Mouse (Mus musculus): ENCODE results near the gene Fthl17c. TPM values are rescaled to one million over a fixed set of nuclear protein-coding genes. Genes with fewer than 3 reads are reported as not detected.
"Not testable (repeated sequence)": the region's sequence is repeated elsewhere in the genome, so short reads cannot be mapped to it uniquely, and the experiment has no call there.

Fthl17c gene
- not detected in 2 replicates for polyA plus RNA-seq (2016; fragmentation: Nextera tagmentation; extraction: Ambion mirVana)

DNA sequence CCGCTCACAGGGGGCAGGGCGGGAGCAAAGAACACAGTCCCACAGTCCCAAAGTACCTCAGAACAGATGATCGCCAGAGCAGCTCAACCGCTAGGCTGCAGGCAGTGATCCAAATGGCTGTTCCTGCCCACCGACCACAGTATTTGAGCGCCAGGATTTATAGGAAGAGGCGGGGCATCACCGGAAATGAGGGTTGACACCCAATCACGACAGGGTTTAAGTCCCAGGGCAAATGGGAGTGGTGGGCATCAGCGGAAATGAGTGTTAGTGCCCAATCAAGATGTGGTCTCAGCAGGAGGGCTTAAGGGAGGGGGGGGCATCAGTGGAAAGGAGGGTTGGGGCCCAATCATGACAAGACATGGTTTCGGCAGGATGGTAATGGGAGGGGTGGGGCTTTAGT, at the start of gene Fthl17c:
Fthl17c (minus strand) TSS at position 101 of the 400 bp plus-strand sequence.
- not testable (repeated sequence) for H3K4me2 ChIP-seq (replicated peaks); H3K4me3 ChIP-seq; H3K9me3 ChIP-seq; H3K9ac ChIP-seq; H3K36me3 ChIP-seq; H3K27ac ChIP-seq; H3K4me1 ChIP-seq; ATAC-seq (ENCODE audit: low FRiP score, low read depth); H3K27me3 ChIP-seq (replicated peaks)
- WGBS: no CpG with 5 or more reads among the region's 11 CpGs

DNA sequence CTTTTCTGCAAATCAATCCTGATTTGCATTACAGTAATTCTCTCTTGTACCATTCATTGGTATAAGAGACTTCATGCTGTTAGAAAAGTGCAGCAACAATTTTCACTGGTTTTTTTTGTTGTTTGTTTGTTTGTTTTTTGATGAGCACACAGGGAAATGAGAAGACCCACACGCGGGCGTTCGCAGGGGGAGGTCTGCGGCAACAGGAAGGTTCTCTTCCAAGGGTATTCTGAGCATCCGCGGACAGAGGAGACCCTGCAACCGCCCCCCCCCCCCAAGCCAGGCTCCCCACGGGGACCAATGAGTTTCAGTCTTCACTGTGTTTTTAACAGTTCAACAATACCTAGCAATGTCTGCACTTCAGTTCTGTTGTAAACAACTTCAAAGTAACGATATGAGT, 43.1 kb upstream of the Fthl17c start:
- WGBS: 68% methylated on average over 10 of the region's 10 CpGs
- no peaks in the 10 kb centered on the region for H3K36me3 ChIP-seq
- 0 out of 2 replicates have a peak, but pooled peaks cover 3% of the 10 kb centered on the region for H3K9me3 ChIP-seq
- no peak overlapping the region for H3K9ac ChIP-seq
- no peaks in the 10 kb centered on the region for H3K27me3 ChIP-seq (replicated peaks)
- no peak for ATAC-seq (ENCODE audit: low FRiP score, low read depth)
- no peak overlapping the region for H3K4me2 ChIP-seq (replicated peaks)
- no peaks in the 10 kb centered on the region for H3K4me1 ChIP-seq
- no peak overlapping the region for H3K27ac ChIP-seq
- no peak overlapping the region for H3K4me3 ChIP-seq

DNA sequence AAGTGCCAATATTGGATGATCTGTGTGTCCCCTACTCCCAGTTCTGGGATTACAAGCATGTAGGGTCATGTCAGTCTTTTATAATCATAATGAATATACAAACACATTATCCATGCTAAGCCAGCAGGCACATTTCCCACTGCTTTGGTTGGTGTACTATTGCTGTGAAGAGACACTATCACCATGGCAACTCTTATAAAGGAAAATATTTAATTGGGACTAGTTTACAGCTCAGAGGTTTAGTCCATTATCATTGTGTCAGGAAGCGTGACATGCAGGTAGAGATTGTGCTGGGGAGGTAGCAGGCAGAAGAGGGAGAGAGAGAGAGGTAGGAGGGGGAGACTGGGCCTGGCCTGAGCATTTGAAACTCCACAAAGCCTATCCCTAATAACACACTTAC, 39.7 kb upstream of the Fthl17c start:
- no peak overlapping the region for H3K9ac ChIP-seq
- H3K4me1 ChIP-seq: no peaks in the 10 kb centered on the region
- no peaks in the 10 kb centered on the region for H3K36me3 ChIP-seq
- H3K9me3 ChIP-seq: 0 out of 2 replicates have a peak, but pooled peaks cover 3% of the 10 kb centered on the region
- H3K27ac ChIP-seq: no peak overlapping the region
- no peak overlapping the region for H3K4me2 ChIP-seq (replicated peaks)
- no peak for ATAC-seq (ENCODE audit: low FRiP score, low read depth)
- H3K27me3 ChIP-seq (replicated peaks): no peaks in the 10 kb centered on the region
- WGBS: 61% methylated on average over 1 of the region's 1 CpGs
- no peak overlapping the region for H3K4me3 ChIP-seq

DNA sequence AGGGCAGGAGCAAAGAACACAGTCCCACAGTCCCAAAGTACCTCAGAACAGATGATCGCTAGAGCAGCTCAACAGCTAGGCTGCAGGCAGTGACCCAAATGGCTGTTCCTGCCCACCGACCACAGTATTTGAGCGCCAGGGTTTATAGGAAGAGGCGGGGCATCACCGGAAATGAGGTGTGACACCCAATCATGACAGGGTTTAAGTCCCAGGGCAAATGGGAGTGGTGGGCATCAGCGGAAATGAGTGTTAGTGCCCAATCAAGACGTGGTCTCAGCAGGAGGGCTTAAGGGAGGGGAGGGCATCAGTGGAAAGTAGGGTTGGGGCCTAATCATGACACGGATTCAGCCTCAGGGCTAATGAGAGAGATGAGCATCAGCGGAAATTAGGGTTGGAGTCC, 10.3 kb upstream of the Fthl17c start, which contains the start of gene Fthl17d:
Fthl17d (minus strand) TSS at position 101 of the 400 bp plus-strand sequence.
- not testable (repeated sequence) for H3K36me3 ChIP-seq; H3K4me2 ChIP-seq (replicated peaks); H3K27ac ChIP-seq; H3K9me3 ChIP-seq; H3K27me3 ChIP-seq (replicated peaks); H3K9ac ChIP-seq; ATAC-seq (ENCODE audit: low FRiP score, low read depth); H3K4me3 ChIP-seq; H3K4me1 ChIP-seq
- no CpG with 5 or more reads among the region's 9 CpGs for WGBS

DNA sequence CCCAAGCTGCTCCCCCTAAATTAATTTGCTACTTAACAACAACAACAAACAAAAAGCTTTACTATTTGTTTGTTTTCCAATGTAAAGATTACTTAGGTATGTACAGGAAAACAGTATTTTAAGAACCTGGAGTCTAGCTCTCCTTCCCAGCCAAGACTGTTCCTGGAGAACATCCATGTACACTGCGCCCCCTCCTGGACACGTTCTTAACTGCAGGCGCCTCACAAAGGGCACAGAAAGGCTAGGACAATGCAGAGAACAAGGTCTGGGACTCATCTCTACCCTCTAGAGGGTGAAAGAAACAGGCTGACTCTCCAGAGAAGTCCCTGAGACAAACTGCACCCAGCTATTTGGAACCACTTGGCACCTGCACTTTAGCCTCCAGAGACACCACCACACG, 11.7 kb downstream of the Fthl17c start:
- H3K9me3 ChIP-seq; H3K27me3 ChIP-seq (replicated peaks); ATAC-seq (ENCODE audit: low FRiP score, low read depth); H3K9ac ChIP-seq; H3K4me1 ChIP-seq; H3K4me3 ChIP-seq; H3K27ac ChIP-seq; H3K4me2 ChIP-seq (replicated peaks); H3K36me3 ChIP-seq: not testable (repeated sequence)
- WGBS: 36% methylated on average over 4 of the region's 4 CpGs

DNA sequence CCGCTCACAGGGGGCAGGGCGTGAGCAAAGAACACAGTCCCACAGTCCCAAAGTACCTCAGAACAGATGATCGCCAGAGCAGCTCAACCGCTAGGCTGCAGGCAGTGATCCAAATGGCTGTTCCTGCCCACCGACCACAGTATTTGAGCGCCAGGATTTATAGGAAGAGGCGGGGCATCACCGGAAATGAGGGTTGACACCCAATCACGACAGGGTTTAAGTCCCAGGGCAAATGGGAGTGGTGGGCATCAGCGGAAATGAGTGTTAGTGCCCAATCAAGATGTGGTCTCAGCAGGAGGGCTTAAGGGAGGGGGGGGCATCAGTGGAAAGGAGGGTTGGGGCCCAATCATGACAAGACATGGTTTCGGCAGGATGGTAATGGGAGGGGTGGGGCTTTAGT, 13.5 kb downstream of the Fthl17c start, which contains the start of gene Fthl17b:
Fthl17b (minus strand) TSS at position 101 of the 400 bp plus-strand sequence.
- 96% methylated on average over 5 of the region's 11 CpGs for WGBS
- H3K27me3 ChIP-seq (replicated peaks); H3K27ac ChIP-seq; H3K4me3 ChIP-seq; H3K9ac ChIP-seq; H3K4me1 ChIP-seq; ATAC-seq (ENCODE audit: low FRiP score, low read depth); H3K4me2 ChIP-seq (replicated peaks); H3K9me3 ChIP-seq; H3K36me3 ChIP-seq: not testable (repeated sequence)

DNA sequence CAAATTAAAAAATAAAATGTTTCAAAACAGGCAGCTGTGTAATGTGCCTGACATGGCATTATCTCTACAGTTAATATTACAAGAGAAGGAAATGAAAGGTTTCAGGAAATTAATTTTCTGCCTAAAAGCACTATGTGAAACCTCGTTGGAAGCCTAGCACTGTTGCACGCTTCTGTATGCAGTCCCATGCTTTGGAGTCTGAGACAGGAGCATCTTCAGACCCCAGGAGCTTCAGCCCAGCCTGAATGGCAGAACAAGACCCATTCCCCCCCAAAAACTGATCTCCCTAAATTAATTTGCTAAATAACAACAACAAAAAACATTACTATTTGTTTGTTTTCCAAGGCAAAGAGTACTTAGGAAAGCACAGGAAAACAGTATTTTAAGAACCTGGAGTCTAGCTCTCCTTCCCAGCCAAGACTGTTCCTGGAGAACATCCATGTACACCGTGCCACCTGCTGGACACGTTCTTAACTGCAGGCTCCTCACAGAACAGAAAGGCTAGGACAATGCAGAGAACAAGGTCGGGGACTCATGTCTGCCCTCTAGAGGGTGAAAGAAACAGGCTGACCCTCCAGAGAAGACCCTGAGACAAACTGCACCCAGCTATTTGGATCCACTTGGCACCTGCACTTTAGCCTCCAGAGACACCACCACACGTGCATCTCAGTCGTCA, 28.1 kb downstream of the Fthl17c start:
- ATAC-seq (ENCODE audit: low FRiP score, low read depth): peak; percentile 78; the same call in 1 of the 2 replicates
- not testable (repeated sequence) for H3K27me3 ChIP-seq (replicated peaks); H3K27ac ChIP-seq; H3K4me2 ChIP-seq (replicated peaks); H3K4me1 ChIP-seq; H3K9ac ChIP-seq; H3K4me3 ChIP-seq; H3K36me3 ChIP-seq; H3K9me3 ChIP-seq
- WGBS: 20% methylated on average over 7 of the region's 7 CpGs

DNA sequence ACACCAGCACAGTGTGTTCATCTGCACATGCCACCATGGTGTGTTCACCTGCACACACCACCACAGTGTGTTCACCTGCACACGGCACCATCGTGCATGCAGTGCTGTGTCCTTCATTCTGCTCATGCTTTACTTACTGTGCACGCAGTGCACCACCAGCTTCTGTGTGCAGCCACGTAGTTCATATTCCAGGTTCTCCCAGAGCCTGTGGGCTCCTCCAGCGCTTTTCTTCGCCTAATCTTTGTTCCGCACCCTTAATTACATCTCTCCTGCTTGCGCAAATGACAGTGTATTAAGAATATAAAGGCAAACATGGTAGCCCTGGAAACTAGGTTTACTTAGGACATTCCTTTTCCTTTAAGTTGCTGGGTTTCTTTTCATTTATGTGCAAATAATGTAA, 32.3 kb downstream of the Fthl17c start:
- no peak overlapping the region for H3K4me3 ChIP-seq
- no peak for ATAC-seq (ENCODE audit: low FRiP score, low read depth)

DNA sequence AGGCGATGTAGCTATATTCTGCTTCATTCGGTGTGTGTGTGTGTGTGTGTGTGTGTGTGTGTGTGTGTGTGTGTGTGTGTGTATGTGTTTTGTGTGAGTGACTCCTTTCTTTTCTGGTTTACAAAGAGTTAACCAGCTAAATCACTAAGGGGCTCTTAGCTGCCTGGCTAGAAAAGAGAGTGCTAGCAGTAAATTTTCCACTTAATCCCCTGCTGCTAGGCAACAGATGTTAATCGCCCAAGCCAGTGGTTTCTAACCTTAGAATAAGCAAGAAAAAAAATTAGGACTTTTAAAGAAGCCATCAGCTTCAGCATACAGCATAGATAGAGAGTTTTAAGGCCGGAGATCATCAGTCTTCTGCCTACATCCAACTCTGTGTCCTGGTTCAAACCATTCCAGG, 49.1 kb downstream of the Fthl17c start:
- no peak overlapping the region for H3K4me2 ChIP-seq (replicated peaks)
- no peak overlapping the region for H3K27ac ChIP-seq
- H3K9ac ChIP-seq: no peak overlapping the region
- H3K36me3 ChIP-seq: no peaks in the 10 kb centered on the region
- 28% methylated on average over 4 of the region's 4 CpGs for WGBS
- no peaks in the 10 kb centered on the region for H3K9me3 ChIP-seq
- 0 out of 2 replicates have a peak, but pooled peaks have one; percentile 44 for ATAC-seq (ENCODE audit: low FRiP score, low read depth)
- no peak overlapping the region for H3K4me3 ChIP-seq
- H3K4me1 ChIP-seq: no peaks in the 10 kb centered on the region
- no peaks in the 10 kb centered on the region for H3K27me3 ChIP-seq (replicated peaks)

More for the DNA sequence above, 32.3 kb downstream of the Fthl17c start:
- Histone ChIP-seq H3K9me3 (no peaks in the 10 kb centered on the region), H3K27ac (no peak overlapping the region), H3K36me3 (no peaks in the 10 kb centered on the region), H3K27me3 (replicated peaks) (no peaks in the 10 kb centered on the region), H3K4me1 (no peaks in the 10 kb centered on the region), H3K4me2 (replicated peaks) (no peak overlapping the region), H3K9ac (no peak overlapping the region)
- WGBS: 82% methylated on average over 8 of the region's 8 CpGs

Other genes starting within 250 kb of the Fthl17c start
- gene Ssx9, start 228.1 kb downstream of the Fthl17c start, polyA plus RNA-seq (2016; fragmentation: Nextera tagmentation; extraction: Ambion mirVana): not detected in 2 replicates
- gene Ssxb5, start 172.9 kb downstream of the Fthl17c start, polyA plus RNA-seq (2016; fragmentation: Nextera tagmentation; extraction: Ambion mirVana): not detected in 2 replicates
- gene Gm6592, start 132.6 kb downstream of the Fthl17c start, polyA plus RNA-seq (2016; fragmentation: Nextera tagmentation; extraction: Ambion mirVana): not detected in 2 replicates
- gene Gm5751, start 102.3 kb downstream of the Fthl17c start, polyA plus RNA-seq (2016; fragmentation: Nextera tagmentation; extraction: Ambion mirVana): not detected in 2 replicates
- 15.5 and 17.8 TPM in 2 replicates for gene B630019K06Rik, start 84.2 kb downstream of the Fthl17c start, polyA plus RNA-seq (2016; fragmentation: Nextera tagmentation; extraction: Ambion mirVana)
- gene Fthl17b, start 13.6 kb downstream of the Fthl17c start, polyA plus RNA-seq (2016; fragmentation: Nextera tagmentation; extraction: Ambion mirVana): not detected in 2 replicates
- not detected in 2 replicates for gene Fthl17d, start 10.2 kb upstream of the Fthl17c start, polyA plus RNA-seq (2016; fragmentation: Nextera tagmentation; extraction: Ambion mirVana)
- not detected in 2 replicates for gene Fthl17e, start 56.9 kb upstream of the Fthl17c start, polyA plus RNA-seq (2016; fragmentation: Nextera tagmentation; extraction: Ambion mirVana)
- gene Fthl17f, start 86.5 kb upstream of the Fthl17c start, polyA plus RNA-seq (2016; fragmentation: Nextera tagmentation; extraction: Ambion mirVana): not detected in 2 replicates
- gene 4930402K13Rik, start 128.0 kb upstream of the Fthl17c start, polyA plus RNA-seq (2016; fragmentation: Nextera tagmentation; extraction: Ambion mirVana): not detected in 2 replicates
- gene Lancl3, start 223.3 kb upstream of the Fthl17c start, polyA plus RNA-seq (2016; fragmentation: Nextera tagmentation; extraction: Ambion mirVana): 1.2 TPM in 2 replicates

All from neural tube, embryonic 12.5 days (tissue).